ENCODE assay signal across 17 mouse cellular contexts in the genomic region with DNA sequence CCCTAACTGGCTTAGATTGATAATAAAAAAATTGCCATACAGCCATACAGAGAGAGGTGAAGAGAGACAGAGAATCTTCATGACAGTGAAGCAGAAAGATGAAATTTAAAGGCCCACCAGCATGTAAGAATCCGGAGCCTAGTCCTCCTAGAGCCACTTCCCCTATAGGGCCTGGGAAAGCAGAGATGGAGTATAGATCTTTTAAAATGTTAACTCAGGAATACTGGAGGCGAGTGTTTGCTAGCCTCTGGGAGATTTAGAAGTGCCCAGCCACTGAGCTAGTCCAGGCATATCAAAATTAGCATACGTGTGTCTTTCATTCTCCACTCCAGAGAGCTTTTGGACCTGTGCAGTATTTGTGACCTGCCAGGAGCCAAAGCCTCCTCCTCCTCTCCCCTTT.
"Had no signal": no experiment of that assay in that cellular context is flagged by ENCODE, and none has a peak within 500 bp of the region (broad histone marks: within the 10 kb centered on the region; RNA-seq: fewer than 3 reads in every experiment).

No protein-coding gene starts in this region.

- ATAC-seq: lung, postnatal 0 days; midbrain, embryonic 13.5 days; midbrain, embryonic 16.5 days had no signal

- H3K27me3 ChIP-seq: kidney, embryonic 15.5 days; limb, embryonic 13.5 days; liver, embryonic 13.5 days; megakaryocyte, embryonic 14.5 days; midbrain, embryonic 13.5 days; neural tube, embryonic 13.5 days had no signal

- H3K9me3 ChIP-seq: kidney, embryonic 15.5 days; limb, embryonic 10.5 days; limb, embryonic 13.5 days; midbrain, embryonic 10.5 days; midbrain, embryonic 13.5 days; neural tube, embryonic 13.5 days had no signal

- H3K4me2 ChIP-seq: kidney, embryonic 15.5 days; limb, embryonic 13.5 days; liver, embryonic 13.5 days; lung, embryonic 14.5 days; midbrain, embryonic 13.5 days; neural tube, embryonic 13.5 days had no signal

- H3K36me3 ChIP-seq: kidney, embryonic 15.5 days; limb, embryonic 10.5 days; limb, embryonic 13.5 days; liver, embryonic 13.5 days; midbrain, embryonic 10.5 days; midbrain, embryonic 13.5 days; neural tube, embryonic 13.5 days had no signal

- DNase-seq: kidney, adult 8-10 months; kidney, postnatal 10 days; kidney, postnatal 36 days; liver, embryonic 13.5 days; lung, embryonic 14.5 days; thymus, adult 18-20 months; thymus, postnatal 36 days had no signal

- H3K4me1 ChIP-seq: kidney, embryonic 15.5 days had no signal

- H3K4me3 ChIP-seq: kidney, embryonic 15.5 days; limb, embryonic 10.5 days; limb, embryonic 13.5 days; liver, embryonic 13.5 days; megakaryocyte, embryonic 14.5 days; midbrain, embryonic 10.5 days; midbrain, embryonic 13.5 days; myocyte; neural tube, embryonic 13.5 days had no signal

- H3K9ac ChIP-seq: kidney, embryonic 15.5 days; limb, embryonic 13.5 days; liver, embryonic 13.5 days; lung, embryonic 14.5 days; midbrain, embryonic 13.5 days; neural tube, embryonic 13.5 days had no signal

- H3K27ac ChIP-seq: kidney, embryonic 15.5 days; limb, embryonic 10.5 days; limb, embryonic 13.5 days; liver, embryonic 13.5 days; midbrain, embryonic 10.5 days; midbrain, embryonic 13.5 days; neural tube, embryonic 13.5 days had no signal
